Mouse (Mus musculus) forebrain, embryonic 14.5 days (tissue): ENCODE results near the gene Casq1. TPM values are rescaled to one million over a fixed set of nuclear protein-coding genes. Genes with fewer than 3 reads are reported as not detected.

ENCODE experiments used
- ATAC-seq: fragments of 200-750 bp; cut with Nextera tagmentation; 2 replicates; pipeline ENCODE4 v1.8.0; 2017; ENCODE audit warnings: mild to moderate bottlenecking, moderate library complexity
- DNase-seq: peaks from one replicate; pipeline ENCODE4 v3.0.0-alpha.2; 2015; ENCODE audit warnings: low spot score
- H3K27ac ChIP-seq: fragments of 300-500 bp; sonication (generic); 2 replicates; pipeline ENCODE4 v1.5.1; 2014; ENCODE audit warnings: low read depth, mild to moderate bottlenecking, control low read depth, low read length, moderate library complexity
- H3K27me3 ChIP-seq: fragments of 300-500 bp; sonication (generic); replicated peaks from 2 replicates; pipeline ENCODE4 v1.6.1; 2014; ENCODE audit warnings: low read length, control low read depth, mixed read lengths; ENCODE audit not compliant: control insufficient read depth, insufficient read depth
- H3K36me3 ChIP-seq: fragments of 300-500 bp; sonication (generic); 2 replicates; pipeline ENCODE4 v1.6.1; 2014; ENCODE audit warnings: low read length, control low read depth; ENCODE audit not compliant: control insufficient read depth, insufficient read depth
- H3K4me1 ChIP-seq: fragments of 300-500 bp; sonication (generic); 2 replicates; pipeline ENCODE4 v1.6.1; 2014; ENCODE audit warnings: antibody characterized with exemption, low read length, control low read depth; ENCODE audit not compliant: control insufficient read depth, insufficient read depth
- H3K4me2 ChIP-seq: fragments of 300-500 bp; sonication (generic); 2 replicates; pipeline ENCODE4 v1.6.1; 2014; ENCODE audit warnings: mild to moderate bottlenecking, control low read depth, low read length
- H3K4me3 ChIP-seq: fragments of 300-500 bp; sonication (generic); 2 replicates; pipeline ENCODE4 v1.5.1; 2014; ENCODE audit warnings: low read depth, low read length, control low read depth
- H3K9ac ChIP-seq: fragments of 300-500 bp; sonication (generic); 2 replicates; pipeline ENCODE4 v1.6.1; 2014; ENCODE audit warnings: mild to moderate bottlenecking, low read length, control low read depth, moderate library complexity
- H3K9me3 ChIP-seq: fragments of 300-500 bp; sonication (generic); replicated peaks from 2 replicates; pipeline ENCODE4 v1.6.1; 2016; ENCODE audit warnings: low read length, control low read depth, mixed read lengths; ENCODE audit not compliant: control insufficient read depth
- WGBS: fragments of 180-500 bp; shearing (Covaris S2); extraction: QIAGEN DNeasy Blood & Tissue Kit; methylation state at CpG from one replicate; pipeline ENCODE4 v1.1.7; 2014; 5-methylcytosine and 5-hydroxymethylcytosine counted together
- polyA plus RNA-seq: library from polyadenylated mRNA; unstranded; fragments of >200 nt; fragmentation: Nextera tagmentation; extraction: Ambion mirVana; gene quantifications from 2 replicates; pipeline ENCODE4 v1.2.1, GENCODE M21; 2014

The Casq1 gene
- polyA plus RNA-seq, 1 experiment from 2014 or later, result 4.0 TPM

DNA sequence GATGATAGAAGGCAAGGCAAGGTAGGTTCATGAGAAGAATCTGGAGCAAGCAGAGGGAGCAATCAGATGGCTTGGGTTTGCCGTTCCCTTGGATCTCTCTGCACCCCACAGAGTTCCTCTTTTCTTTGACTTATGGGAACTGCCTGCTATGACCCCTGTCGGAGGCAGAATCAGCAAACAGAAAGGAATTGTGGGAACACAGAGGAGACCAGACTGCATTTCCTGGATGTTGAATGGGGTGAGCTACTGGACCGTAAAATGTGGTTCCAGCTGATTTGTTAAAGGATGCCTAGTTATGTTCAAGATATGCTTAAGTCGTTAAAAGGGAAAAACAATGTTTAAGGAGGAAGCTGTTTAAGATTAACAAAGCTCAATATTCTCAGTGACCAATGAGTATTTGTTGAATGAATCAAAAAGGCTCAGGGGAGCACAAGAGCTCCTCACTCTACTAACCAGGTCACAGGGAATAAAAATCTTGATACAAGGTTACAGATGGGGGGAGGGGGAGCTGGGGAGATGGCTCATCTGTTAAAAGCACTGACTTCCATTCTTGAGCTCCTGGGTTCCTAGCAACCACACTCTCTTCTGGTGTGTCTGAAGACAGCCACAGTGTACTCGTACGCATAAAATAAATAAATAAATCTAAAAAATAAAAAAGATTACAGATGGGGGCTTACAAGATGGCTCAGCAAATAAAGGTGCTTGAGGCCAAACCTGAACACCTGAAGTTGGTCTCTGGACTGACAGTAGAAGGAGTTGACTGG, 21.5 kb upstream of the Casq1 start:
- no peak for DNase-seq
- Histone ChIP-seq H3K36me3 (no peaks in the 10 kb centered on the region), H3K27me3 (no peaks in the 10 kb centered on the region), H3K9ac (no peak overlapping the region), H3K4me1 (peaks cover 12% of the 10 kb centered on the region; the same call in 1 of the 2 replicates), H3K27ac (0 out of 2 replicates have a peak overlapping the region, but pooled peaks have one; percentile 50), H3K4me2 (no peak overlapping the region), H3K4me3 (no peak overlapping the region), H3K9me3 (no peaks in the 10 kb centered on the region)
- no peak for ATAC-seq
- WGBS, result 33% methylated on average over 6 of the region's 6 CpGs

DNA sequence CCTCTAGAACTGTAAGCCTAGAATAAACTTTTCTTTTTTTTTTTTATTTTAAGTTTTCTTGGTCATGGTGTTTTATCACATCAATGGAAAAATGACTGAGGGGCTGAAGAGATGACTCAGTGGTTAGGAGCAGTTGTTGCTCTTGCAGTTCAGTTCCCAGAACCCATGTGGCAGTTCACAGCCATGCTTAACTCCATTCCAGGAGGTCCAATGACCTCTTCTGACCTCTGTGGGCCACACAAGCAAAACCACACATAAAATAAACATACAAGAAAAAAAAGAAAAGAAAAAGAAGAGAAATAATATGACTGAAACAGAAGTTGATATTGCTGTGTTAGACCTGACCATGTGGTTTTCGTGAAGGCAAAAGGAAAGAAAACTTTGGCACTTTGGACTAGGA, 9.5 kb upstream of the Casq1 start:
- DNase-seq, result no peak

DNA sequence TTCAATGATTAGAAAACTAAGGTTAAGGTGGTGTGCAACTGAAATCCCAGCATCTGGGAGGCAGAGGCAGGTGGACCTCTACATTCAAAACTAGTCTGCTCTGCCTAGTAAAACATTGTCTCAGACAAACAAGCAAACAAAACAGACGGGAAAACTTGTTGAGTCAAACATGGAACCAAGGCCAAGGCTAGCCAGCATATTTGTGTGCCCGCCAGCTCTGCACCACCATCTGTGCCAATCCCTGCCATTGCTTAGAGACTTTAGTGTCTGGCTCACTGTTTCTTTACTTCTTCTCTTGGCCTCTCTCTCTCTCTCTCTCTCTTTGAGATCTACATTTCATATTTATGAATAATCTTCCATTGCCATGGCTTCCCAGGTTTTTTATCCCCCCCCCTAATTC, 8.5 kb upstream of the Casq1 start:
- no peaks in the 10 kb centered on the region for H3K4me1 ChIP-seq
- DNase-seq (no peak), ATAC-seq (no peak)
- H3K27ac ChIP-seq, result no peak overlapping the region
- 81% methylated on average over 2 of the region's 2 CpGs for WGBS
- H3K4me2 ChIP-seq, result no peak overlapping the region
- no peaks in the 10 kb centered on the region for H3K36me3 ChIP-seq
- no peaks in the 10 kb centered on the region for H3K27me3 ChIP-seq
- no peaks in the 10 kb centered on the region for H3K9me3 ChIP-seq
- no peak overlapping the region for H3K4me3 ChIP-seq
- no peak overlapping the region for H3K9ac ChIP-seq

More for the DNA sequence above, 9.5 kb upstream of the Casq1 start:
- Histone ChIP-seq H3K4me1 (no peaks in the 10 kb centered on the region), H3K9me3 (no peaks in the 10 kb centered on the region), H3K4me2 (no peak overlapping the region), H3K27ac (no peak overlapping the region), H3K36me3 (no peaks in the 10 kb centered on the region), H3K27me3 (no peaks in the 10 kb centered on the region), H3K4me3 (no peak overlapping the region), H3K9ac (no peak overlapping the region)
- ATAC-seq, result no peak
- 84% methylated on average over 1 of the region's 1 CpGs for WGBS

DNA sequence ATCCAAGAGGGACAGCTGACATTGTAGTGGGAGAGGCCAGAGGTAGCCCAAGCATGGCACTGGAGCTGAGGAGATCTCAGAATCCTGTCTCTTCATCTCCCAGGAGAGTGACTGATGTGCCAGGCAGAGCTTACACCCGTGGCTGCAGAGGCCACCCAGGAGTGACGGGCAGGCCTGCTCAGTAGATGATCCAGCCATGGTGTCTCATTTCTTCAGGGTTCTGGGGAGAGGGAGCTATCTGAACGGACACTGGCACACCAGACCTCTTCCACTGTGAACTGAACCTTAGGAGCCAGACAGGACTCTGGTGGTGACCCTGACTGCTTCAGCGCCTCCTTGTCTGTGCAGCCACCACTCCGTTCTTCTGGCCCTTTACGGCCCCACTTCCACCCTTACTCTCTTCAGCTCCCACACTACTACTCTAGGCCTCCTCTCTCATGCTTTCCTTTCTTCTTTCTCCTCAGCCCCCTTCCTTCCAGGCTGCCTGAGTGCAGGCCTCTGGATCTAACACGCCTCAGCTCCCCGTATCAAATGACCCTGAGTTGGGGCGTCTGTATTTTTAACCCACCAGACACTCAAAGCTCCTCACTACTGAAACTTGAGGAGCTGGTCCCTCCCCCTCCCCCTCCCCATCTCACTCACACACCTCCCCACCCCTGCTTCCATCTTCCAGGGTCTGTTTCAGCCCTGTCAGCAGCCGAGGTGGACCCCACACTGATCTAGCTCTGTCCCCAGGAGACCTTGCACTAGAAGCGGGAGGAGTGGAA, 1.8 kb upstream of the Casq1 start:
- no peak overlapping the region for H3K4me2 ChIP-seq
- H3K4me3 ChIP-seq, result no peak overlapping the region
- peaks cover 43% of the 10 kb centered on the region for H3K4me1 ChIP-seq
- H3K36me3 ChIP-seq, result no peaks in the 10 kb centered on the region
- H3K9me3 ChIP-seq, result no peaks in the 10 kb centered on the region
- no peaks in the 10 kb centered on the region for H3K27me3 ChIP-seq
- ATAC-seq (no peak), DNase-seq (no peak)
- H3K9ac ChIP-seq, result no peak overlapping the region; the same call in 1 of the 2 replicates
- WGBS, result 44% methylated on average over 11 of the region's 11 CpGs
- H3K27ac ChIP-seq, result peak overlapping the region; percentile 67

DNA sequence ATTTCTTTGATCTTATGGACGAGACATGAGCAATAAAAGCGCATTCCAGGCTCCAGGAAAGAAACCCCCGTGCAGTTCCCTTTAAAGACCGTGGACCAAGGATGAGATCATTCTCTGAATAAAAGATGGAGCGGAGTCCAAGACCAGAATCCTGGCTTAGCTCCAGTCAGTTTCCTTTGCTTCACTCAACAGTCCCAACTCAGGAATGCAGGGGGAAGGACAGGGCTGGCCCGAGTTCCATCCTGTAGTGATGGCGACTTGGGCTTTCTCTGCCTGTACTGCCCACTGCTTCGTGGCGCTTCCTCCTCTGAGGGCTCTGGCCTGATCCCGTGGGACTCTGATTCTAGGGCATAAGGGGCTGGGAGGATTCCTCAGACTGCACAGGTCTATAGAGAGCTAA, 746 bp upstream of the Casq1 start:
- H3K36me3 ChIP-seq, result no peaks in the 10 kb centered on the region
- peaks cover 43% of the 10 kb centered on the region for H3K4me1 ChIP-seq
- ATAC-seq (peak; percentile 69), DNase-seq (peak; percentile 92)
- peak overlapping the region; percentile 73 for H3K27ac ChIP-seq
- WGBS, result 20% methylated on average over 10 of the region's 10 CpGs
- no peaks in the 10 kb centered on the region for H3K9me3 ChIP-seq
- H3K27me3 ChIP-seq, result no peaks in the 10 kb centered on the region
- no peak overlapping the region for H3K4me3 ChIP-seq
- H3K4me2 ChIP-seq, result no peak overlapping the region
- H3K9ac ChIP-seq, result peak overlapping the region; percentile 14; the same call in 1 of the 2 replicates

DNA sequence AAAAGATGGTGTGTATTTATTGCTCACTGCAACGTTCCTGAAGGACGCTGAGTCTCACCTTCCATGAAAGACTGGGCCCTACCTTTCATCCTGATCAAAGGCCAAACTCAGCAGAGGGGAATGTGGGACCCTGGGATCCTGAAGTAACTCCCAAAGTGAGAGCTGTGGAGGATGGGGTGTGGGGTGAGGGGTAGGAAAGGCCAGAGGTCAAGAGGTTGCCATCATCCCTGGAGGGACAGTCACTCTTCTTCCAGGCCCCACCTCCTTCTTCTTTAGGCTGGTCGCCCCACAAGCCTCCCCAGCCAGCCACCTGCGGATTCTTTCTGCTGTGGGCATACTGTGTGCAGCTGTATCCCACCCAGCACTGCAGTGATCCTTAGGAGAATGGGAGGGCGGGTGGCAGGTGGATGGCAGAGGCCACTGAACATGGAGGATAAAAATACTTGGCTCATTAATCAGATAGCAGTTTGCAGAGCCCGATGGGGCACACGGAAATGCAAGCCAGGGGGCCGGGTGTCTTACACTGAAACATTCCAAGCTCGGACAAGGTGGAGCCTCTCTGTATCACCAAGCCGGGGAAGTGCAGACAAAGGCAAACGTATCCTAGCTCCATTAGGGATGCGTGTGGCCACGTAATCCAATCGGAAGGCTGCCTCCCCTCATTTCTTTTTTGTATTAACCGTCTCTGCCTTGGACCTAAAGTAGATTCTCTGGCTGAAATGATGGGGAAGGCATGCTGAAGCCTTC, 1.3 kb downstream of the Casq1 start:
- H3K36me3 ChIP-seq, result no peaks in the 10 kb centered on the region
- no peak for DNase-seq
- no peaks in the 10 kb centered on the region for H3K27me3 ChIP-seq
- no peak overlapping the region; the same call in 1 of the 2 replicates for H3K27ac ChIP-seq
- no peak overlapping the region for H3K4me2 ChIP-seq
- 45% methylated on average over 15 of the region's 15 CpGs for WGBS
- no peaks in the 10 kb centered on the region for H3K9me3 ChIP-seq
- H3K4me3 ChIP-seq, result no peak overlapping the region
- peaks cover 56% of the 10 kb centered on the region for H3K4me1 ChIP-seq
- no peak for ATAC-seq
- H3K9ac ChIP-seq, result no peak overlapping the region

DNA sequence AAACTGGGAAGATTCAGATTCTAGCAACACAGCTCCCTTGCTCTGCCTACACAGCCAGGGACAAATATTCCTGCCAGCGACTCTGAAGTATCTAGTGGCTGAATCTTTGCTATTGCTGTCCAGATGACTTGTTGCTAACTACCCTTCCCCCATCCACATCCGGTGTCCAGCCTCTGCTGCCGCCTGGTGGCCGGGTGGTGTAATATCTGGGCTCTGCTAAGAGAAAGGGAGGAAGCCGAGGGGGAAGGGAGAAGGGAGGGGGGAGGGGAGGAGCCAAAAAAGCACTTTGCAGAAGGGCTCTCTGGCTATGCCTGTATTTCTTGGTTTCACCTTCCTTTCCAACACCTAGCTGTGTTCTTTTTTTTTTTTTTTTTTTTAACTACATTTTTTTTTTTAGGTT, 2.5 kb downstream of the Casq1 start:
- no peaks in the 10 kb centered on the region for H3K27me3 ChIP-seq
- ATAC-seq (peak; percentile 54), DNase-seq (peak; percentile 89)
- WGBS, result 0% methylated on average over 5 of the region's 5 CpGs
- H3K9ac ChIP-seq, result no peak overlapping the region; the same call in 1 of the 2 replicates
- H3K27ac ChIP-seq, result peak overlapping the region; percentile 10; the same call in 1 of the 2 replicates
- no peaks in the 10 kb centered on the region for H3K36me3 ChIP-seq
- H3K4me3 ChIP-seq, result no peak overlapping the region
- H3K4me1 ChIP-seq, result peaks cover 56% of the 10 kb centered on the region
- no peaks in the 10 kb centered on the region for H3K9me3 ChIP-seq
- H3K4me2 ChIP-seq, result peak overlapping the region; percentile 16; the same call in 1 of the 2 replicates

DNA sequence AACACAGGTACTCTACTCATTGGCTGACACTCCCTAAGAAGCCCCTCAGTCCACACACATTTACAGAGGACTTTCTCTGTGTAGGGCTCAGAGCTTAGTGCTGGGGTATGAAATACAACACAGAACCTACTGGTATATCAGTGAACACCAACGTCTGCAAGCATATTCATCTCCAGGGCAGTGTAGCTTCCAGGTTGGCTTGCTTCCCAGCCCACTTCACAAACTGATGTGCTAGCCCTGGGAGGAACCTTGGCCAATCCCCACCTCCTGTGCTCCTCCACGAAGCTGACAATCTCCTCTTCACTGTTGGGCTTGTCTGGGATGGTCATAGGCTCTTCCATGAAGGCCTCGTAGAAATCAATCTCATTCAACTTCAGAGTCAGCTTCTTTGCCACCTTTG, 4.9 kb downstream of the Casq1 start:
- H3K4me3 ChIP-seq, result no peak overlapping the region
- ATAC-seq, result no peak
- H3K4me1 ChIP-seq, result peaks cover 34% of the 10 kb centered on the region
- no peaks in the 10 kb centered on the region for H3K9me3 ChIP-seq
- 53% methylated on average over 3 of the region's 3 CpGs for WGBS
- H3K36me3 ChIP-seq, result 0 out of 2 replicates have a peak, but pooled peaks cover 4% of the 10 kb centered on the region
- H3K9ac ChIP-seq, result no peak overlapping the region
- H3K27me3 ChIP-seq, result no peaks in the 10 kb centered on the region
- no peak overlapping the region for H3K4me2 ChIP-seq
- no peak for DNase-seq
- H3K27ac ChIP-seq, result no peak overlapping the region; the same call in 1 of the 2 replicates
